Mouse (Mus musculus) large intestine, adult 2 months (tissue): ENCODE measurements around the gene Tuba1c. TPM values are rescaled to one million over a fixed set of nuclear protein-coding genes. Genes with fewer than 3 reads are reported as not detected.

Source experiments
- DNase-seq: peaks from one replicate; pipeline ENCODE4 v3.0.0-alpha.2; 2012; ENCODE audit warnings: low read depth, low spot score
- WGBS: fragments of 180-500 bp; shearing (Covaris S2); methylation state at CpG from one replicate; pipeline ENCODE4 v1.1.7; 2018; 5-methylcytosine and 5-hydroxymethylcytosine counted together
- polyA plus RNA-seq: library from polyadenylated mRNA; depleted of rRNA; stranded (reverse); fragments of >200 nt; gene quantifications from 2 replicates; pipeline ENCODE4 v1.2.3, GENCODE M21; 2012; rRNA removed

The Tuba1c gene
- polyA plus RNA-seq, 1 experiment: 408 TPM

- 16% methylated on average over 60 of the region's 60 CpGs for WGBS
- DNase-seq: no peak
These were observed 57.8 kb downstream of the Tuba1c start, which contains the start of gene C1ql4 for GRCm38 (mm10) chr15:99087253-99088075. Gene C1ql4 (minus strand): TSS chr15:99087817.

Other genes starting within 250 kb of the Tuba1c start
- not detected in 2 replicates for gene Wnt1, start 240.0 kb upstream of the Tuba1c start, polyA plus RNA-seq
- gene Ddn, start 220.4 kb upstream of the Tuba1c start, polyA plus RNA-seq: 0.03 and 0.12 TPM in 2 replicates
- gene Prkag1, start 198.4 kb upstream of the Tuba1c start, polyA plus RNA-seq: 84.9 and 87.2 TPM in 2 replicates
- 21.6 and 25.9 TPM in 2 replicates for gene Kmt2d, start 158.7 kb upstream of the Tuba1c start, polyA plus RNA-seq
- gene Rhebl1, start 135.4 kb upstream of the Tuba1c start, polyA plus RNA-seq: 14.8 and 17.5 TPM in 2 replicates
- 0.48 and 0.63 TPM in 2 replicates for gene Dhh, start 131.4 kb upstream of the Tuba1c start, polyA plus RNA-seq
- gene Lmbr1l, start 111.7 kb upstream of the Tuba1c start, polyA plus RNA-seq: 65.8 and 140 TPM in 2 replicates
- gene Tuba1b, start 95.3 kb upstream of the Tuba1c start, polyA plus RNA-seq: 848 and 981 TPM in 2 replicates
- gene Gm49450, start 76.3 kb upstream of the Tuba1c start, polyA plus RNA-seq: 0.55 and 6.2 TPM in 2 replicates
- 131 and 155 TPM in 2 replicates for gene Tuba1a, start 76.2 kb upstream of the Tuba1c start, polyA plus RNA-seq
- 6.1 and 9.1 TPM in 2 replicates for gene Prph, start 25.3 kb downstream of the Tuba1c start, polyA plus RNA-seq
- gene Troap, start 44.7 kb downstream of the Tuba1c start, polyA plus RNA-seq: 13.2 and 13.4 TPM in 2 replicates
- gene C1ql4, start 57.9 kb downstream of the Tuba1c start, polyA plus RNA-seq: not detected in 2 replicates
- 45.8 and 57.1 TPM in 2 replicates for gene Dnajc22, start 63.3 kb downstream of the Tuba1c start, polyA plus RNA-seq
- 6.1 and 6.6 TPM in 2 replicates for gene Spats2, start 96.0 kb downstream of the Tuba1c start, polyA plus RNA-seq
- gene Kcnh3, start 195.0 kb downstream of the Tuba1c start, polyA plus RNA-seq: 3.9 and 4.7 TPM in 2 replicates
- 81.5 and 94.7 TPM in 2 replicates for gene Mcrs1, start 222.1 kb downstream of the Tuba1c start, polyA plus RNA-seq